Mouse (Mus musculus): ENCODE results near the gene Gm7694. TPM values are rescaled to one million over a fixed set of nuclear protein-coding genes. Genes with fewer than 3 reads are reported as not detected.

Gene Gm7694
- under 1 TPM; 0.15 to 0.68 (median 0.39) TPM for total RNA-seq (2022)

DNA sequence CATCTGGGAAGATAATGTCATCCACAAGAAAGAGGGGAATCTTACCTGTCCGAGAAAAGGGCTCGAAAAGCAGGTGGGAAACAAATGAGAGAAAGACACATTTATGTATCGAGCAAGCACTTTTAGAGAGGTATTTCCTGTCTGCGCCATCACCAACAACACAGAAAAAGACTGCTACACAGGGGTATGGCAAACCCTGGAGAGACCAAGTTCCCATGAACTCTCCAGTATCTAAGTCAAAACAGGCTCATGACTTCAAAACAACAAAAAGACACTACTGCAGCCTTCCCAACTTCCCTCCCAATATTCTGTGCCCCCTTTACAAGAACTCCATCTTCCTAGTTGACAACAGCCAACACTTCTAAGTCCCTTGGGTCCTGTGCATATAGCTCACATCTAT, at the start of gene Gm7694:
TSS of gene Gm7694 (minus strand) at position 101 of the 400 bp plus-strand sequence.
- no peak for DNase-seq (ENCODE audit: low spot score in 2 of 2)

DNA sequence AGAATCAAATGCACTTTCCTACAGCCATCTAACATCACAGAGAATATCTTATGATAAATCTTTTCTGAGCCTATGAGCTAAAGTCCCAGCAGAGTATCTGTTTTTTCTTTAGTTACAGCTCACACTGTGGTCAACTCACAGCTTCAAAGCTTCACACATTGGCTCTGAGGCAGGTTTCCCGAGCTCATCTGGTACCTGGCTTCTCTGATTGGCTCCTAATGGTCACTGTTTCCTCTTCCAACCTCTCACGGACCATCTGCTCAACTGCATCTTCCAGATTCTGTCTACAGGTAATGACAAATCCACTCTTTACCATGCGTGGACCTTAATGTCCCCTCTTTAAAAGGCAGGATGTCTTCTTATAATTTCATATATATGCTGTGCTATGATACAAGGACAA, 47.2 kb upstream of the Gm7694 start:
- no peak for DNase-seq (ENCODE audit: low spot score in 2 of 2)

GRCm38 (mm10) chr1:170351080-170351479, 44.9 kb upstream of the Gm7694 start:
- DNase-seq (ENCODE audit: low spot score in 2 of 2) = no peak

GRCm38 (mm10) chr1:170346266-170346665, 40.1 kb upstream of the Gm7694 start:
- DNase-seq (ENCODE audit: low spot score in 2 of 2) = no peak

DNA sequence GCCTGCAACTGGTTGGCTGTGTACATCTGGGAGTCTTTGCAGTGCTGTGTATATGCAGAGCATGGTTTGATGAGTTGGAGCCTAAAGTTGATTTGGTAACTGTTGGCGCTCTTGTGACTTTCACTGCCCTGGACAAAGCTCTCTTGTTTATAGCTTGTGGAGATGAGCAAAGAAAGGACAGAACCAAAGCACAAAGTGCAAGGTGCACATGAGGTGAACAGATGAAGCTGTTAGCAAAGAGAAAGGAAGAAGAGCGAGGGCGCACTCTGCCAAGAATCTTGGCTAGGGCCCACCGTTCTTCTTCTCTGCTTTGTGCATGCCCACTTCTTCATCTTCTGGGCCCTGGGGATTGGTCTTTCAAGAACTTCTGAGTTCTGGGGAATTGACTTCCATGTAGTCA, 37.8 kb upstream of the Gm7694 start:
- DNase-seq (ENCODE audit: low spot score in 2 of 2) = no peak

- DNase-seq (ENCODE audit: low spot score in 2 of 2) = no peak
Measured at GRCm38 (mm10) chr1:170343081-170343480, 36.9 kb upstream of the Gm7694 start.

DNA sequence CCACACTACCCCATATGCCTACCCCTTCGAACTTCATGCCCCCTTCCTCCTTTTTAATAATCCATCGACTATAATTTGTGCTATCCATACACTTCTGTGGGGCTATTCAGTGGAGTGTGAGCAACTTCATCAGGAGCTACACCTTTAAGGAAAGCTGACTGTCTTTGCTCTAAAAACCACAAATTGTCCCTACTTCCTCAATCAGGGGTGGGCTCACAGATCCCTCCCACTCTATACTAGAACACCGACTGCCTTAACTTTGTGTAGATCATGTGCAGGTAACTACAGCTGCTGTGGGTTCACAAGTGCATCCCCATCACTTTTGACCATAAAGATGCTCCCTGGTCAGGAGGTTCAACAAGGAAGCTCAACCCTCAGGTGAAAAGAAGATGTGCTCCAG, 33.8 kb upstream of the Gm7694 start:
- DNase-seq (ENCODE audit: low spot score in 2 of 2) = no peak

DNA sequence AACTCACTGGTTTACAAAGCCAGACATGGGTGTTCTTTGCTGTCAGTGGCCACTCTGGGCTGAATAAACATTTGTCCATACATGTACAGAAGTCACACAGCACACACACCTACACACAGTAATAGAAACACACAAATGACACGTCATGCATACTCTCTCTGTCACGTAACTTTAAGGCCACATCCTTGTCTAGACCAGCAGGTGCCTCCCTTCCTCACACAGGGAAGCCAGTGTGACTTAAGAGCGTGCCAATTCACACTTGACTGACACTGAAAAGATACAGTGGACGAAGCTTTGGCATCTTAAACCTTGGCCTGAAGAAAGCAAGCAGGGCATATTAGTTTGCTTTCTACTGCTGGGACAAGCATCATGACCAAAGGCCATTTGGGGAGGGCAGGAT, 26.6 kb upstream of the Gm7694 start:
- no peak for DNase-seq (ENCODE audit: low spot score in 2 of 2)

GRCm38 (mm10) chr1:170331926-170332325, 25.8 kb upstream of the Gm7694 start:
- no peak for DNase-seq (ENCODE audit: low spot score in 2 of 2)

DNA sequence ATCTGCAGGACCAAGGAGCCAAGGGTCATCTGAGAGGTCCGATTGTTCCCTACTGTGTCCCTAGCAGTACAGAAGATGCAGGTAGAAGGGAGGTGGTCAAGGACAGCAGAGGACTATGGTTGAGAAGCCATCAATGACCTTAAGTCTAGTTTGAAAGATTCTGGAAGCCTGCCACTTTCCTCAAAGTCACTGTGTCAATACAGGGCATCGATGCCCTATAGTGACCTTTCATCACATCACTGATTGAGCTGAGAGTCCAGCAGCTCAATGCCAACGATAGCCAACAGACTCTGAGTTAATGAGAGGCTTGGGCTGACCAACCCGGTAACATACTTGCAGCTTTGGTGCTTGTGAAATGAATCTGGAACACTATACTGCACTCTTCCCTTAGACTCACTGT, 19.1 kb upstream of the Gm7694 start:
- DNase-seq (ENCODE audit: low spot score in 2 of 2) = no peak

- DNase-seq (ENCODE audit: low spot score in 2 of 2) = no peak
Measured at GRCm38 (mm10) chr1:170324312-170324711, 18.2 kb upstream of the Gm7694 start.

- DNase-seq (ENCODE audit: low spot score in 2 of 2) = no peak
Measured at GRCm38 (mm10) chr1:170323001-170323400, 16.9 kb upstream of the Gm7694 start.

GRCm38 (mm10) chr1:170322046-170322445, 15.9 kb upstream of the Gm7694 start:
- no peak for DNase-seq (ENCODE audit: low spot score in 2 of 2)

- DNase-seq (ENCODE audit: low spot score in 2 of 2) = no peak
Measured at GRCm38 (mm10) chr1:170311431-170311830, 5.3 kb upstream of the Gm7694 start.

GRCm38 (mm10) chr1:170308503-170308902, 2.4 kb upstream of the Gm7694 start, which contains the start of gene Spata46:
Gene Spata46 (plus strand): TSS chr1:170308803.
- DNase-seq (ENCODE audit: low spot score in 2 of 2) = no peak

GRCm38 (mm10) chr1:170305002-170305401, 1.1 kb downstream of the Gm7694 start:
- DNase-seq (ENCODE audit: low spot score in 2 of 2) = no peak

- DNase-seq (ENCODE audit: low spot score in 2 of 2) = no peak
Measured at GRCm38 (mm10) chr1:170303103-170303502, 3.0 kb downstream of the Gm7694 start.

GRCm38 (mm10) chr1:170302456-170302855, 3.7 kb downstream of the Gm7694 start:
- no peak for DNase-seq (ENCODE audit: low spot score in 2 of 2)

- DNase-seq (ENCODE audit: low spot score in 2 of 2) = no peak
Measured at GRCm38 (mm10) chr1:170301686-170302085, 4.4 kb downstream of the Gm7694 start.

GRCm38 (mm10) chr1:170299496-170299895, 6.6 kb downstream of the Gm7694 start:
- DNase-seq (ENCODE audit: low spot score in 2 of 2) = no peak

DNA sequence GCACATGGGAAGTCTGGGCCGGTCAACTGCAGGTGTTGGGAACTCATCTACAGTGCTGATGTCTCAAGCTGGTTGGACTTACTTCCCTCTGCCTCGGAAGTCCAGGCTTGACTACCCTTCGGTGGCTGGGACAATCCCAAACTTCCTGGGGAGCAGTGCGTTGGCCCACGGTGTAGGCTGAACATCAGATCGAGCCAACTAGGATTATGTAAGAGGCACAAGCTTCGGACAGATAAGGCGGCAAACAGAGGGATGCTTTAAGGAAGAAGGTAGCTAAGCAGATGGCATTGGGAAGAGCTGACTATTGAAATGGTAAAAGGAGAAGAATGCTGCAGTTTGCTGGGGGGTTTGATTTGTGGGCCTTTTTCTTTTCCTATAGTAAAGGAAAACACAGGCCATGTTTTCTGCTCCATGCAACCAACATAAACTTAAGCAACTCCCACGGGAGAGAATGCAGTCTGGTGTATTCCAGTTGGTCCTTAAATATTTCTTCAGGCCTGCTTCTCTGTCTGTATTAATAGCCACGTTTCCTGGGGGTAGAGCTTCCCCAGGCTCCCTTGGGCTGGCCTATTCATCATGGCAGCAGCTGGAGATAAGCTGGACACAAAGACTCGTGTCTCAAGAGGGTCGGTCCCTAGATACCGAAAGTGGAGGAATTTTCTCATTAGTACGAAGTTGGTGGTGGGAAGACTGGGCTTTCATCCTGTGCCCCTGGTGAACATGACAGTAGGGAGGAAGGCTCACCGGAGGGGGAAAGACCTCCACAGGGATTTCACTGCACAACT, 11.2 kb downstream of the Gm7694 start:
- DNase-seq (ENCODE audit: low spot score in 2 of 2) = no peak

GRCm38 (mm10) chr1:170293257-170293656, 12.9 kb downstream of the Gm7694 start:
- no peak for DNase-seq (ENCODE audit: low spot score in 2 of 2)

- DNase-seq (ENCODE audit: low spot score in 2 of 2) = no peak
Measured at GRCm38 (mm10) chr1:170292239-170292951, 13.7 kb downstream of the Gm7694 start.

Measured in gastrocnemius, adult 8-10 months (tissue).